Mouse (Mus musculus): ENCODE measurements around the gene Nol6. TPM values are rescaled to one million over a fixed set of nuclear protein-coding genes. Genes with fewer than 3 reads are reported as not detected.

The Nol6 gene
- polyA plus RNA-seq, 1 experiment from 2014 or later = 24.9 TPM

- Histone ChIP-seq H3K9me3 (ENCODE audit: control insufficient read depth, low read length) (no peaks in the 10 kb centered on the region), H3K27ac (replicated peaks; ENCODE audit: low read depth, low read length) (no peak overlapping the region), H3K36me3 (ENCODE audit: control insufficient read depth, insufficient read depth, low read length) (no peaks in the 10 kb centered on the region), H3K4me3 (ENCODE audit: low read depth, low read length) (peak overlapping the region; percentile 45; the same call in 1 of the 2 replicates), H3K4me2 (ENCODE audit: low read depth, low read length) (peak overlapping the region; percentile 82), H3K27me3 (replicated peaks; ENCODE audit: control insufficient read depth, insufficient read depth, low read length) (peaks cover 21% of the 10 kb centered on the region), H3K9ac (ENCODE audit: low read depth, low read length) (peak overlapping the region; percentile 34; the same call in 1 of the 2 replicates), H3K4me1 (ENCODE audit: control insufficient read depth, insufficient read depth, low read length) (peaks cover 8% of the 10 kb centered on the region)
- no peak for ATAC-seq (ENCODE audit: low read depth)
- WGBS = 58% methylated on average over 5 of the region's 5 CpGs
- no peak for DNase-seq (ENCODE audit: low spot score)
Measured at GRCm38 (mm10) chr4:41096794-41097193, 27.5 kb downstream of the Nol6 start.

GRCm38 (mm10) chr4:41096169-41096568 lies 28.1 kb downstream of the Nol6 start:
- Histone ChIP-seq H3K9me3 (ENCODE audit: control insufficient read depth, low read length) (no peaks in the 10 kb centered on the region), H3K27ac (replicated peaks; ENCODE audit: low read depth, low read length) (no peak overlapping the region), H3K36me3 (ENCODE audit: control insufficient read depth, insufficient read depth, low read length) (no peaks in the 10 kb centered on the region), H3K9ac (ENCODE audit: low read depth, low read length) (0 out of 2 replicates have a peak overlapping the region, but pooled peaks have one; percentile 31), H3K4me1 (ENCODE audit: control insufficient read depth, insufficient read depth, low read length) (peaks cover 8% of the 10 kb centered on the region), H3K4me3 (ENCODE audit: low read depth, low read length) (no peak overlapping the region; the same call in 1 of the 2 replicates), H3K27me3 (replicated peaks; ENCODE audit: control insufficient read depth, insufficient read depth, low read length) (peaks cover 21% of the 10 kb centered on the region), H3K4me2 (ENCODE audit: low read depth, low read length) (0 out of 2 replicates have a peak overlapping the region, but pooled peaks have one; percentile 82)
- WGBS = 69% methylated on average over 6 of the region's 8 CpGs
- no peak for ATAC-seq (ENCODE audit: low read depth)
- no peak for DNase-seq (ENCODE audit: low spot score)

GRCm38 (mm10) chr4:41094361-41094760 lies 29.9 kb downstream of the Nol6 start:
- Histone ChIP-seq H3K36me3 (ENCODE audit: control insufficient read depth, insufficient read depth, low read length) (no peaks in the 10 kb centered on the region), H3K9ac (ENCODE audit: low read depth, low read length) (no peak overlapping the region), H3K27ac (replicated peaks; ENCODE audit: low read depth, low read length) (no peak overlapping the region), H3K4me1 (ENCODE audit: control insufficient read depth, insufficient read depth, low read length) (peaks cover 8% of the 10 kb centered on the region), H3K27me3 (replicated peaks; ENCODE audit: control insufficient read depth, insufficient read depth, low read length) (peaks cover 21% of the 10 kb centered on the region), H3K4me2 (ENCODE audit: low read depth, low read length) (no peak overlapping the region), H3K9me3 (ENCODE audit: control insufficient read depth, low read length) (no peaks in the 10 kb centered on the region), H3K4me3 (ENCODE audit: low read depth, low read length) (no peak overlapping the region)
- WGBS = 60% methylated on average over 9 of the region's 9 CpGs
- DNase-seq (ENCODE audit: low spot score) = peak; percentile 88
- peak; percentile 58; the same call in 1 of the 2 replicates for ATAC-seq (ENCODE audit: low read depth)

- Histone ChIP-seq H3K4me1 (ENCODE audit: control insufficient read depth, insufficient read depth, low read length) (peaks cover under 1% of the 10 kb centered on the region), H3K9ac (ENCODE audit: low read depth, low read length) (no peak overlapping the region), H3K36me3 (ENCODE audit: control insufficient read depth, insufficient read depth, low read length) (no peaks in the 10 kb centered on the region), H3K27me3 (replicated peaks; ENCODE audit: control insufficient read depth, insufficient read depth, low read length) (peaks cover 11% of the 10 kb centered on the region), H3K9me3 (ENCODE audit: control insufficient read depth, low read length) (no peaks in the 10 kb centered on the region), H3K27ac (replicated peaks; ENCODE audit: low read depth, low read length) (no peak overlapping the region), H3K4me3 (ENCODE audit: low read depth, low read length) (no peak overlapping the region), H3K4me2 (ENCODE audit: low read depth, low read length) (no peak overlapping the region)
- ATAC-seq (ENCODE audit: low read depth) = no peak
- 64% methylated on average over 1 of the region's 1 CpGs for WGBS
- DNase-seq (ENCODE audit: low spot score) = no peak
Measured at GRCm38 (mm10) chr4:41092958-41093357, 31.3 kb downstream of the Nol6 start.

GRCm38 (mm10) chr4:41091391-41091790 lies 32.9 kb downstream of the Nol6 start:
- Histone ChIP-seq H3K36me3 (ENCODE audit: control insufficient read depth, insufficient read depth, low read length) (no peaks in the 10 kb centered on the region), H3K4me1 (ENCODE audit: control insufficient read depth, insufficient read depth, low read length) (no peaks in the 10 kb centered on the region; the same call in 1 of the 2 replicates), H3K27me3 (replicated peaks; ENCODE audit: control insufficient read depth, insufficient read depth, low read length) (no peaks in the 10 kb centered on the region), H3K27ac (replicated peaks; ENCODE audit: low read depth, low read length) (no peak overlapping the region), H3K4me2 (ENCODE audit: low read depth, low read length) (no peak overlapping the region), H3K9me3 (ENCODE audit: control insufficient read depth, low read length) (no peaks in the 10 kb centered on the region), H3K9ac (ENCODE audit: low read depth, low read length) (no peak overlapping the region), H3K4me3 (ENCODE audit: low read depth, low read length) (no peak overlapping the region)
- 41% methylated on average over 3 of the region's 3 CpGs for WGBS
- ATAC-seq (ENCODE audit: low read depth) (no peak), DNase-seq (ENCODE audit: low spot score) (no peak)

- 60% methylated on average over 2 of the region's 2 CpGs for WGBS
- no peak overlapping the region for H3K27ac ChIP-seq (replicated peaks; ENCODE audit: low read depth, low read length)
Measured at GRCm38 (mm10) chr4:41089705-41090104, 34.5 kb downstream of the Nol6 start.

GRCm38 (mm10) chr4:41089189-41089588 lies 35.1 kb downstream of the Nol6 start:
- ATAC-seq (ENCODE audit: low read depth) = no peak
- no peak overlapping the region for H3K27ac ChIP-seq (replicated peaks; ENCODE audit: low read depth, low read length)
- no peak overlapping the region for H3K4me3 ChIP-seq (ENCODE audit: low read depth, low read length)
- H3K9me3 ChIP-seq (ENCODE audit: control insufficient read depth, low read length) = no peaks in the 10 kb centered on the region
- H3K9ac ChIP-seq (ENCODE audit: low read depth, low read length) = no peak overlapping the region
- DNase-seq (ENCODE audit: low spot score) = no peak
- 78% methylated on average over 4 of the region's 4 CpGs for WGBS
- H3K27me3 ChIP-seq (replicated peaks; ENCODE audit: control insufficient read depth, insufficient read depth, low read length) = no peaks in the 10 kb centered on the region
- H3K36me3 ChIP-seq (ENCODE audit: control insufficient read depth, insufficient read depth, low read length) = no peaks in the 10 kb centered on the region
- no peaks in the 10 kb centered on the region; the same call in 1 of the 2 replicates for H3K4me1 ChIP-seq (ENCODE audit: control insufficient read depth, insufficient read depth, low read length)
- H3K4me2 ChIP-seq (ENCODE audit: low read depth, low read length) = no peak overlapping the region

More at GRCm38 (mm10) chr4:41089705-41090104, 34.5 kb downstream of the Nol6 start:
- no peaks in the 10 kb centered on the region for H3K27me3 ChIP-seq (replicated peaks; ENCODE audit: control insufficient read depth, insufficient read depth, low read length)
- H3K9me3 ChIP-seq (ENCODE audit: control insufficient read depth, low read length) = no peaks in the 10 kb centered on the region
- no peak for ATAC-seq (ENCODE audit: low read depth)
- no peaks in the 10 kb centered on the region; the same call in 1 of the 2 replicates for H3K4me1 ChIP-seq (ENCODE audit: control insufficient read depth, insufficient read depth, low read length)
- no peak for DNase-seq (ENCODE audit: low spot score)
- no peak overlapping the region for H3K4me3 ChIP-seq (ENCODE audit: low read depth, low read length)
- no peak overlapping the region for H3K4me2 ChIP-seq (ENCODE audit: low read depth, low read length)
- no peak overlapping the region for H3K9ac ChIP-seq (ENCODE audit: low read depth, low read length)
- no peaks in the 10 kb centered on the region for H3K36me3 ChIP-seq (ENCODE audit: control insufficient read depth, insufficient read depth, low read length)

- Histone ChIP-seq H3K4me1 (ENCODE audit: control insufficient read depth, insufficient read depth, low read length) (no peaks in the 10 kb centered on the region), H3K36me3 (ENCODE audit: control insufficient read depth, insufficient read depth, low read length) (no peaks in the 10 kb centered on the region), H3K4me3 (ENCODE audit: low read depth, low read length) (no peak overlapping the region), H3K9ac (ENCODE audit: low read depth, low read length) (no peak overlapping the region), H3K27ac (replicated peaks; ENCODE audit: low read depth, low read length) (no peak overlapping the region), H3K4me2 (ENCODE audit: low read depth, low read length) (no peak overlapping the region), H3K27me3 (replicated peaks; ENCODE audit: control insufficient read depth, insufficient read depth, low read length) (no peaks in the 10 kb centered on the region), H3K9me3 (ENCODE audit: control insufficient read depth, low read length) (no peaks in the 10 kb centered on the region)
- WGBS = 86% methylated on average over 16 of the region's 16 CpGs
- ATAC-seq (ENCODE audit: low read depth) (no peak), DNase-seq (ENCODE audit: low spot score) (no peak)
Measured at GRCm38 (mm10) chr4:41087459-41088298, 36.6 kb downstream of the Nol6 start.

Measured in embryonic facial prominence, embryonic 14.5 days (tissue).